ENCODE assay signal across 9 mouse cellular contexts in genomic region chr7:34929614-34930262, GRCm38 (mm10). TPM values are rescaled to one million over a fixed set of nuclear protein-coding genes. Genes with fewer than 3 reads are reported as not detected.
DNase-seq lines count a peak whose midpoint lies in the region; ATAC-seq and TF ChIP-seq lines count a peak whose summit lies in the region.
"Had no signal": no experiment of that assay in that cellular context is flagged by ENCODE, and none has a peak within 500 bp of the region (broad histone marks: within the 10 kb centered on the region; RNA-seq: fewer than 3 reads in every experiment).

No protein-coding gene starts in this region.

- H3K4me3 ChIP-seq in heart, embryonic 10.5 days = no peak overlapping the region
- H3K4me3 ChIP-seq in limb, embryonic 14.5 days (replicated peaks; ENCODE audit: low read length) = no peak overlapping the region

- H3K9me3 ChIP-seq in heart, embryonic 10.5 days = no peaks in the 10 kb centered on the region
- H3K9me3 ChIP-seq in limb, embryonic 14.5 days (ENCODE audit: control insufficient read depth, low read length) = no peaks in the 10 kb centered on the region

- H3K9ac ChIP-seq in limb, embryonic 14.5 days (ENCODE audit: low read depth, low read length, severe bottlenecking) = no peak overlapping the region
- H3K9ac ChIP-seq: liver, embryonic 14.5 days had no signal

- peak; percentile 46 for DNase-seq in adrenal gland, adult 2 months
- DNase-seq in adrenal gland, postnatal 4 days (ENCODE audit: low spot score in 2 of 2) = no peak
- DNase-seq in adrenal gland, postnatal 25 days = peak; percentile 20
- no peak for DNase-seq in heart, embryonic 10.5 days (ENCODE audit: low spot score)
- DNase-seq in limb, embryonic 14.5 days (ENCODE audit: low spot score) = peak; percentile 22
- no peak for DNase-seq in cerebellum, postnatal 36 days
- DNase-seq in lung, adult 18-20 months = no peak

- peaks cover 19% of the 10 kb centered on the region for H3K4me1 ChIP-seq in heart, embryonic 10.5 days
- peaks cover 9% of the 10 kb centered on the region; the same call in 1 of the 2 replicates for H3K4me1 ChIP-seq in limb, embryonic 14.5 days (ENCODE audit: control insufficient read depth, insufficient read depth, low read length)

- WGBS in heart, embryonic 10.5 days = 55% methylated on average over 8 of the region's 8 CpGs
- 44% methylated on average over 8 of the region's 8 CpGs for WGBS in limb, embryonic 14.5 days

- peaks cover 40% of the 10 kb centered on the region for H3K36me3 ChIP-seq in heart, embryonic 10.5 days
- peaks cover 9% of the 10 kb centered on the region for H3K36me3 ChIP-seq in limb, embryonic 14.5 days (ENCODE audit: control insufficient read depth, insufficient read depth, low read length)

- H3K27ac ChIP-seq in heart, embryonic 10.5 days = peak overlapping the region; percentile 63
- peak overlapping the region; percentile 55 for H3K27ac ChIP-seq in limb, embryonic 14.5 days (replicated peaks; ENCODE audit: low read depth, low read length)
- H3K27ac ChIP-seq: liver, embryonic 14.5 days had no signal

- H3K27me3 ChIP-seq in heart, embryonic 10.5 days (ENCODE audit: insufficient read depth, poor library complexity, severe bottlenecking) = no peaks in the 10 kb centered on the region
- no peaks in the 10 kb centered on the region for H3K27me3 ChIP-seq in limb, embryonic 14.5 days (ENCODE audit: control insufficient read depth, insufficient read depth, low read length)

- no peak for TF ChIP-seq POLR2A in limb, embryonic 14.5 days (IDR thresholded peaks at IDR 0.05; ENCODE audit: borderline replicate concordance, extremely low read depth, insufficient read depth, insufficient read length)

- H3K4me2 ChIP-seq in limb, embryonic 14.5 days (replicated peaks; ENCODE audit: low read depth, low read length, severe bottlenecking) = no peak overlapping the region

- ATAC-seq in limb, embryonic 14.5 days (ENCODE audit: low FRiP score, low read depth) = peak; percentile 51
- ATAC-seq in erythroid progenitor cell, adult 5-6 weeks (replicated peaks; ENCODE audit: low FRiP score, poor library complexity, severe bottlenecking) = no peak

RNA-seq across cellular contexts. Expression of gene Pepd, which starts 17.6 kb away (rescaled TPM):
- total RNA-seq in adrenal gland, adult 2 months (2021) = 100 to 1,000 TPM; 112 to 141 TPM
- 86.4 and 144 TPM in 2 replicates for polyA plus RNA-seq in adrenal gland, adult 2 months (2012; rRNA removed)
- 10 to 100 TPM; 59.7 to 67.6 TPM for total RNA-seq in adrenal gland, postnatal 4 days (2021)
- 68.8 and 77.6 TPM in 2 replicates for total RNA-seq in adrenal gland, postnatal 25 days (2021)
- 60.8 and 64.5 TPM in 2 replicates for polyA plus RNA-seq in heart, embryonic 10.5 days (2016; fragmentation: Nextera tagmentation; extraction: Ambion mirVana)
- polyA plus RNA-seq in limb, embryonic 14.5 days (2012; rRNA removed) = 51.4 and 56.9 TPM in 2 replicates
- 72.4 and 78.4 TPM in 2 replicates for polyA plus RNA-seq in limb, embryonic 14.5 days (2014; fragmentation: Nextera tagmentation; extraction: Ambion mirVana)
- 15.5 and 17.2 TPM in 2 replicates for total RNA-seq in erythroid progenitor cell, adult 5-6 weeks (2015; ENCODE audit: low replicate concordance)
- 17.2 and 19.1 TPM in 2 replicates for total RNA-seq in erythroid progenitor cell, adult 5-6 weeks (2017; ENCODE audit: low replicate concordance)

Comparison
In these comparisons a context has a peak if more than half of its experiments do, and no peak if none do; other contexts are left out.
1. DNase-seq: peak in adrenal gland, adult 2 months (single experiment), adrenal gland, postnatal 25 days (single experiment) and limb, embryonic 14.5 days (single experiment); none in adrenal gland, postnatal 4 days (0 of 2), heart, embryonic 10.5 days (single experiment), cerebellum, postnatal 36 days (0 of 2) and lung, adult 18-20 months (0 of 2).